Mouse (Mus musculus): ENCODE data around the gene Hs3st1.
A peak's percentile ranks its signal among the peaks of the same experiment; 100 is the strongest.
"Not testable (repeated sequence)": the region's sequence is repeated elsewhere in the genome, so short reads cannot be mapped to it uniquely, and the experiment has no call there.

Hs3st1 gene

GRCm38 (mm10) chr5:39755375-39755774 lies at the start of gene Hs3st1:
Hs3st1 (minus strand) TSS chr5:39755475.
- DNase-seq (ENCODE audit: low spot score) = not testable (repeated sequence)

- no peak for DNase-seq (ENCODE audit: low spot score)
Measured at GRCm38 (mm10) chr5:39804663-39805062, 49.4 kb upstream of the Hs3st1 start.

GRCm38 (mm10) chr5:39803941-39804340 lies 48.7 kb upstream of the Hs3st1 start:
- no peak for DNase-seq (ENCODE audit: low spot score)

GRCm38 (mm10) chr5:39803457-39803856 lies 48.2 kb upstream of the Hs3st1 start:
- no peak for DNase-seq (ENCODE audit: low spot score)

GRCm38 (mm10) chr5:39802110-39802509 lies 46.8 kb upstream of the Hs3st1 start:
- DNase-seq (ENCODE audit: low spot score) = no peak

- no peak for DNase-seq (ENCODE audit: low spot score)
Measured at GRCm38 (mm10) chr5:39777094-39777710, 21.9 kb upstream of the Hs3st1 start.

- no peak for DNase-seq (ENCODE audit: low spot score)
Measured at GRCm38 (mm10) chr5:39771680-39772348, 16.5 kb upstream of the Hs3st1 start.

GRCm38 (mm10) chr5:39761682-39762456 lies 6.6 kb upstream of the Hs3st1 start:
- no peak for DNase-seq (ENCODE audit: low spot score)

GRCm38 (mm10) chr5:39758890-39759475 lies 3.7 kb upstream of the Hs3st1 start:
- DNase-seq (ENCODE audit: low spot score) = no peak

GRCm38 (mm10) chr5:39736843-39737242 lies 18.4 kb downstream of the Hs3st1 start:
- no peak for DNase-seq (ENCODE audit: low spot score)

GRCm38 (mm10) chr5:39733750-39734443 lies 21.4 kb downstream of the Hs3st1 start:
- no peak for DNase-seq (ENCODE audit: low spot score)

- no peak for DNase-seq (ENCODE audit: low spot score)
Measured at GRCm38 (mm10) chr5:39733013-39733749, 22.1 kb downstream of the Hs3st1 start.

- DNase-seq (ENCODE audit: low spot score) = no peak
Measured at GRCm38 (mm10) chr5:39715694-39716550, 39.4 kb downstream of the Hs3st1 start.

GRCm38 (mm10) chr5:39715193-39715592 lies 40.1 kb downstream of the Hs3st1 start:
- DNase-seq (ENCODE audit: low spot score) = no peak

GRCm38 (mm10) chr5:39705539-39705938 lies 49.7 kb downstream of the Hs3st1 start:
- DNase-seq (ENCODE audit: low spot score) = no peak

GRCm38 (mm10) chr5:39660826-39661225 lies 94.4 kb downstream of the Hs3st1 start:
- DNase-seq (ENCODE audit: low spot score) = no peak

- no peak for DNase-seq (ENCODE audit: low spot score)
Measured at GRCm38 (mm10) chr5:39659417-39659816, 95.9 kb downstream of the Hs3st1 start.

GRCm38 (mm10) chr5:39644827-39645380 lies 110.4 kb downstream of the Hs3st1 start:
- DNase-seq (ENCODE audit: low spot score) = no peak

- peak; percentile 85 for DNase-seq (ENCODE audit: low spot score)
Measured at GRCm38 (mm10) chr5:39643924-39644826, 111.1 kb downstream of the Hs3st1 start.
